Mouse (Mus musculus) heart, postnatal 14 days (tissue): Measurements from ENCODE around the gene Srcap. TPM values are rescaled to one million over a fixed set of nuclear protein-coding genes. Genes with fewer than 3 reads are reported as not detected.

Experiments
- DNase-seq, 2 experiments: peaks; one replicate each; pipeline ENCODE4 v3.0.0; 2021 to 2022
- intact Hi-C: fragments of 180-260 bp; cut with DNase I; formaldehyde crosslinking; loops from one replicate; pipeline ENCODE4 v1.15.1; 2025
- total RNA-seq, 2 experiments: library from RNA; stranded (reverse); gene quantifications; 2 replicates each; pipeline ENCODE4 v1.2.3; 2021

Srcap gene
- total RNA-seq, 2 experiments from 2014 or later: 63.6 to 69.2 TPM

- no peak for DNase-seq
- intact Hi-C loops: no loop called here
Observed at GRCm38 (mm10) chr7:127561340-127561858, 49.6 kb downstream of the Srcap start, which contains the start of gene Tmem265. TSS of gene Tmem265 (plus strand) at chr7:127561390.

DNA sequence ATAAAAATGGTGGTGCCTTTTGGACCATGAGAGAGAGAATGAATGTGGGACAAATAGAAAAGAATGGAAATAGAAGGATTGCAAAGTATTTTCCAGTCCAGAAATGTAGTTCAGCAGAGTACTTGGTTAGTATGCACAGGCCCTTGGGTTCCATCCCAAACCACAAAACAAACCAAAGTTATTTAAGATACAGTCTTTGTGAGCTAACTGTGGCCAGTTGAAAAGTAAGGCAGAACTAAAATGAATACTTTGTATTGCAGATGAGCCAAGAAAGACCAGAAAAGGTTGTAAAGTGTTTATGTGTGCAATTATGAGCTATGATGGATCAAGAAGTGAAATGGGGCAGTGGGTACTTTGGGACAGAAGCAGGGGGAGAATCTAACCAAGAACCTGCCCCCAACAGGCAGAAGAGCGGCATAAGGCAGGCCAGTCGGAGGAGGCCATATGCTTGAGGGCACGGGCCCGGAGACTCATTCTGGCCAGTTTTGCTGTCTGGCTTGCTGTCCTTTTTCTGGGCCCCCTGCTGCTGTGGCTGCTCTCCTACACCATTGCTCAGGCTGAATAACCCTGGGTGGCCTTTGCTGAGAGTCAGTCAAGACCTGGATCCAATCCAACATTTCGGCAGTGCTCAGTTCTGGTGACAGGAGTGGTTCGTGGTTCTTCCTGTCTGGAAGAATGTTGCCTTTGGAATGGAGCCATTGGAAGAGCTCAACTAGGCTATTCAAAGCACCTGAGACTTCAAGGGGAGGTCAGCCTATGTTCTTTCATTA, 52.8 kb downstream of the Srcap start:
- intact Hi-C loops: no loop called here
- DNase-seq: peak; percentile 26 to 63

GRCm38 (mm10) chr7:127572895-127573471, 61.2 kb downstream of the Srcap start, which contains the start of gene Phkg2:
TSS of gene Phkg2 (plus strand) at chr7:127573340.
- peak; percentile 87 to 92 for DNase-seq
- intact Hi-C loops: no loop called here

GRCm38 (mm10) chr7:127573503-127574008, 61.8 kb downstream of the Srcap start:
- intact Hi-C loops: no loop called here

GRCm38 (mm10) chr7:127574115-127574514, 62.3 kb downstream of the Srcap start:
- intact Hi-C loops: no loop called here
- no peak for DNase-seq

More at GRCm38 (mm10) chr7:127573503-127574008, 61.8 kb downstream of the Srcap start:
- DNase-seq: peak in 1 of 2 experiments; percentile 19

- no peak for DNase-seq
- intact Hi-C loops: no loop called here
Observed at GRCm38 (mm10) chr7:127583260-127583659, 71.5 kb downstream of the Srcap start.

- intact Hi-C loops: loop anchor here (5.0 kb wide), 1 partner anchor 223 kb away; no protein-coding TSS in a partner anchor
Observed at GRCm38 (mm10) chr7:127585031-127585430, 73.2 kb downstream of the Srcap start.

DNA sequence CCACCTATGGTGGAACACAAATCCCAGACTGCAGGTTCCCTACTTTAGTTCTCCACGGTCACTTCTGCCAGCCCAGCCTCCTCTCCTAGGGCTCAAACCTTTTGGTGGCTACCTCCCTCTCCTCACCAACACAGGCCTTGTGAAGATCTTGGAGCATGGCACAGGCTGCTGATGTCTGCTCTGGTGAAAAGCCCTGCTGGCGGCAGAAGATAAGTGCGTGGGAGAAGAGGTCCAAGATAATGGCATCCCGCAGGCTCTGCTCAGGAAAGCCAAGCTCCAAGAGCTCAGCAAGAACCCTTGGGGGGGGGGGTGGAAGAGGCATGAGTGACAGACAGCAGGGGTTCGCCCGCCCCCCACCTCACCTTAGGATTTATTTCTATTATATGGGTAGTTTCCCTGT, 74.4 kb downstream of the Srcap start:
- intact Hi-C loops: loop anchor here (5.0 kb wide), 1 partner anchor 224 kb away; no protein-coding TSS in a partner anchor
- no peak for DNase-seq

More at GRCm38 (mm10) chr7:127585031-127585430, 73.2 kb downstream of the Srcap start:
- no peak for DNase-seq

GRCm38 (mm10) chr7:127587196-127587595, 75.4 kb downstream of the Srcap start:
- intact Hi-C loops: loop anchor here (5.0 kb wide), 1 partner anchor 225 kb away; no protein-coding TSS in a partner anchor
- no peak for DNase-seq

DNA sequence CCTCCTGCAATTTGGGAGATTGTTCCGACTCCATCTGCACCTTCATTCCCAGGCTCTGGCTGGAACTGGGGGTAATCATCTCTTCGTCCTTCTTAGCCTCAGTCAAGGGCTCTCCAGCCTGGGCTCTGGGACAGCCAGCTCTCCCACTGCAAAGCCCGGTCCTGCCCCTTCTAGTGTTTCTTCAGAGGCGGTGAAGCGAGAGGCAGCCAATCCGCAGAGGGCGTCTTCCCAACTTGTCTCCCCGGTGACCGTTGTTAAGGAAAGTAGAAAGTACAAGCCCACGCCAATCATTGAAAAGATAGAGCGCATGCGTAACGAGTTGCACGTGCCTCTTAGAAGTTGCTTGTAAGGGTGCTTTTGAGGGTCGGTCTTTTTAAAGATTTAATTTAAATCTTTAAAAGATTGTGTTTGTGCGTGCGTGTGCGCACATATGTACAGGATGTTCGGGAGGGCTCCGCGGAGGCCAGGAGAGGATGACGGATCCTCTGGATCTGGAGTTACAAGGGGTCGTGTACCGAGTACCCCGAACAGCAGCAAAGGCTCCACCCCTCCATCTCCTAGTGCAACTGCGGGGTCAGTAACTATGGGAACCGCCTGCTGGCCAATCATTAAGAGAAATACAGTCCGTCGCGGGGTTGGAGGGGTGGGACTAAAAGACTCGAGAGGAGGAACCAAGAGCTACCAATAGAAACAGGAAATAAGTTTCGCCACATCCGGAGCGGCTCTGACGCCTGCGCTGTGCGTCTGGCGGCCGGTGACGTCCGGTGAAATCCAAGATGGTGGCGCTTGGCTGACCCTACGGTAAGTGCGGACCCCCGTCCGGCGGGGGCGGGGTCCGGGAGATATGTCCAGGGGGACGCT, 76.5 kb downstream of the Srcap start, which contains the start of the genes Ccdc189 and Rnf40:
Gene Ccdc189 (minus strand): TSS at position 585 of the 861 bp plus-strand sequence.
Gene Rnf40 (plus strand): TSS at position 757 of the 861 bp plus-strand sequence.
- intact Hi-C loops: loop anchor here (5.0 kb wide), 1 partner anchor 226 kb away; no protein-coding TSS in a partner anchor

DNA sequence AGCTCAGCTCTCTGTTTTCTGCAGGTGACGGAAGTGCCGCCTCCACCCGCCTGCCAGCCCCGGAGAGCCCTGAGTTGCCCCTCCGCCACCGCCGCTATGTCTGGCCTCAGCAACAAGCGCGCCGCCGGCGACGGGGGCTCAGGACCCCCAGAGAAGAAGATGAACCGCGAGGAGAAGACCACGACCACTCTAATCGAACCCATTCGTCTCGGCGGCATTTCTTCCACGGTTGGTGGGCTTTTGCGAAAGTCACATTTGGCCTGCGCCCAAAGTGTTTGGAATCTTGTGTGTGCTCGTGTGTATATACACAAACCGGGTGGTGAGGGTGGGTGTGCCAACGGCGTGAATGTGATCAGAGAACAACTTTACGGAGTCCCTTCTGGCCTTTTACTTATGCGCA, 77.1 kb downstream of the Srcap start:
- intact Hi-C loops: loop anchor here (5.0 kb wide), 1 partner anchor 227 kb away; no protein-coding TSS in a partner anchor
- no peak for DNase-seq

More for the DNA sequence above, 76.5 kb downstream of the Srcap start, which contains the start of the genes Ccdc189 and Rnf40:
- peak; percentile 89 to 91 for DNase-seq

GRCm38 (mm10) chr7:127589637-127590036, 77.9 kb downstream of the Srcap start:
- intact Hi-C loops: loop anchor here (5.0 kb wide), 1 partner anchor 227 kb away; no protein-coding TSS in a partner anchor
- DNase-seq: no peak

GRCm38 (mm10) chr7:127591108-127591507, 79.3 kb downstream of the Srcap start:
- intact Hi-C loops: no loop called here
- DNase-seq: no peak

GRCm38 (mm10) chr7:127592575-127592974, 80.8 kb downstream of the Srcap start:
- intact Hi-C loops: no loop called here
- no peak for DNase-seq

- DNase-seq: no peak
- intact Hi-C loops: no loop called here
Observed at GRCm38 (mm10) chr7:127596747-127597146, 85.0 kb downstream of the Srcap start.

DNA sequence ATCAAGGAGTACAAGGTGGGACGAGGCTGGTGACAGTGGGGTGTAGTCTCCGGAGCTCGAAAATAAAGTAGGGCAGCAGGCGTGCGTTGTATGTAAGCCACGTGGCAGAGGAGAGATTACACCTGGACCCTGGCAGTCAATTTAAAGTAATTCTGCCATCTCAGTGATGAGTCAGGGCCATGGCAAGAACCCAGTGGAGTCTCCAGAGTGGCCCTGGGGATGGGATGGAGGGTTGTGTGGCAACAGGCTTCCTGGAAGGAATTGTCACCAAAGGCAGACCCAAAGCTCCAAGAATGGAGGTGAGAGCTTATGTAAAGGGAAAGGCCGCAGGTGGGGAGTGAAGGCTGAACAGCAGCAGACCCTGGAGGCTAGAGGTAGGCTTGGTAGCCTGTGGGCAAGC, 88.8 kb downstream of the Srcap start:
- intact Hi-C loops: no loop called here

GRCm38 (mm10) chr7:127601735-127602134, 90.0 kb downstream of the Srcap start:
- intact Hi-C loops: no loop called here
- no peak for DNase-seq

More for the DNA sequence above, 88.8 kb downstream of the Srcap start:
- DNase-seq: no peak

GRCm38 (mm10) chr7:127602903-127603302, 91.1 kb downstream of the Srcap start:
- DNase-seq: no peak
- intact Hi-C loops: no loop called here

- intact Hi-C loops: no loop called here
- DNase-seq: no peak
Observed at GRCm38 (mm10) chr7:127604256-127604655, 92.5 kb downstream of the Srcap start.

- intact Hi-C loops: no loop called here
Observed at GRCm38 (mm10) chr7:127607150-127607549, 95.4 kb downstream of the Srcap start.

More at GRCm38 (mm10) chr7:127607150-127607549, 95.4 kb downstream of the Srcap start:
- no peak for DNase-seq
